Mouse (Mus musculus) G1E (cell line): ENCODE results near the gene Dync1h1. TPM values are rescaled to one million over a fixed set of nuclear protein-coding genes. Genes with fewer than 3 reads are reported as not detected.

Source experiments
- ATAC-seq: 2 replicates; pipeline ENCODE4 v1.8.0; 2016; ENCODE audit warnings: mild to moderate bottlenecking; ENCODE audit not compliant: insufficient number of reproducible peaks, poor library complexity, low FRiP score, severe bottlenecking; ENCODE audit errors: extremely low read depth
- DNase-seq: peaks from one replicate; pipeline ENCODE4 v3.0.0; 2012; ENCODE audit warnings: low spot score
- H3K27me3 ChIP-seq: 2 replicates; pipeline ENCODE4 v1.6.1; 2012; ENCODE audit warnings: mild to moderate bottlenecking, low read length, inconsistent platforms; ENCODE audit not compliant: insufficient read depth
- H3K36me3 ChIP-seq: replicated peaks from 2 replicates; pipeline ENCODE3; 2012; ENCODE audit warnings: mild to moderate bottlenecking, inconsistent platforms
- H3K4me1 ChIP-seq: 2 replicates; pipeline ENCODE4 v1.6.1; 2012; ENCODE audit warnings: low read depth, low read length, inconsistent platforms, mixed read lengths; ENCODE audit not compliant: insufficient read depth
- H3K4me3 ChIP-seq: 2 replicates; pipeline ENCODE4 v1.5.1; 2012; ENCODE audit warnings: low read depth, mild to moderate bottlenecking, inconsistent platforms, low read length, moderate library complexity, mixed read lengths
- H3K9me3 ChIP-seq: replicated peaks from 2 replicates; pipeline ENCODE4 v1.6.1; 2012; ENCODE audit warnings: inconsistent platforms
- CTCF ChIP-seq: IDR thresholded peaks from 2 replicates; pipeline ENCODE4 v1.5.1; 2012; ENCODE audit warnings: low read depth, low read length, inconsistent platforms, mixed read lengths
- GATA1 ChIP-seq: IDR thresholded peaks from 2 replicates; pipeline ENCODE4 v1.6.1; 2012; ENCODE audit warnings: borderline replicate concordance, low read length, inconsistent platforms, mixed read lengths
- GATA2 ChIP-seq: IDR thresholded peaks from 2 replicates; pipeline ENCODE4 v1.6.1; 2012; ENCODE audit warnings: low read depth, low read length, inconsistent platforms, borderline replicate concordance
- POLR2AphosphoS5 ChIP-seq: IDR thresholded peaks from 2 replicates; pipeline ENCODE4 v1.6.1; 2012; ENCODE audit warnings: low read depth, low read length, inconsistent platforms; ENCODE audit not compliant: insufficient replicate concordance
- TAL1 ChIP-seq: conservative IDR thresholded peaks from 2 replicates; pipeline ENCODE4 v1.6.1; 2012; ENCODE audit warnings: low read depth, low read length, inconsistent platforms, mixed read lengths
- polyA plus RNA-seq: library from polyadenylated mRNA; stranded (reverse); fragments of >175 nt; gene quantifications from 2 replicates; pipeline ENCODE4 v1.2.3, GENCODE M21; 2012
- total RNA-seq, 2 experiments: library from RNA; stranded (forward) in 1 of 2; stranded (reverse) in 1 of 2; fragments of 200-1000 nt in 1 of 2; fragments of >200 nt in 1 of 2; fragmentation: Nextera tagmentation in 1 of 2; gene quantifications; 2 replicates each; pipeline ENCODE4 v1.2.3; 2014 to 2017

The Dync1h1 gene
- total and polyA plus RNA-seq, 3 experiments = 112 to 344 (median 251) TPM

DNA sequence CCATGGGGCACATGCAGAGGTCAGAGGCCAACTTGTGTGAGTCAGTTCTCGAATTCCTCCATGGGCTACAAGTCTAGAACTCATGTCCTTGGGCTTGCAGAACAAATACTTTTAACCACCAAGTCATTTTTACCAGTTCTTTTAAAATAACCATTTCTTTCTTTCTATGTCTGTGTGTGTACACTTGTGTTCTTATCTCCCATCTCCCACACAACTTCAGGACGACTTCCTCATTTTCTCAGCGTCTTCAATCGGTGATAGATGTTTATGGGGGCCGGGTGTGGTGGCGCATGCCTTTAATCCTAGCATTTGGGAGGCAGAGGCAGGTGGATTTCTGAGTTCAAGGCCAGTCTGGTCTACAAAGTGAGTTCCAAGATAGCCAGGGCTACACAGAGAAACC, 113.0 kb downstream of the Dync1h1 start:
- DNase-seq (no peak), ATAC-seq (peak; percentile 51; the same call in 1 of the 2 replicates)
- H3K36me3 ChIP-seq = no peaks in the 10 kb centered on the region
- H3K4me1 ChIP-seq = peaks cover 25% of the 10 kb centered on the region
- TF ChIP-seq GATA2 (no peak), POLR2AphosphoS5 (no peak), TAL1 (no peak), CTCF (no peak), GATA1 (no peak)
- H3K9me3 ChIP-seq = peaks cover 5% of the 10 kb centered on the region; the same call in 1 of the 2 replicates
- H3K27me3 ChIP-seq = peaks cover 43% of the 10 kb centered on the region
- no peak overlapping the region for H3K4me3 ChIP-seq

DNA sequence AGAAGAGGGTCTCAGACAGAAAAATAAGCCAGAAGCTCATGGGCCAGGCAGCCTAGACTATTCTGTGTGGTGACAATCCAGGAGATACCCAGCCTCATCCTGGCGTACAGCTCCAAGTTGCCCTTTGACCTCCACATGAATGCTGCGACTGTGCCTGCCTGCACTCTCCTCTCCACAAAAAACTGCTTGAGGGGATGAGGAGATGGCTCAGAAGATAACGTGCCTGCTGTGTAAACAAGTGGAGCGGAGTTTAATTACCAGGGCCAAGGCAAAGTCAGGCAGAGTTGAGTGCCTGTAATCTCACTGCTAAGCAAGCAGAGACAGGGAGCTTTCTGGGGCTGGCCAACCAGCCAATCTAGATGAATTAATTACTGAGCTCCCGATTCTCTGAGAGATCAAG, 114.8 kb downstream of the Dync1h1 start:
- Histone ChIP-seq H3K36me3 (no peaks in the 10 kb centered on the region), H3K9me3 (peaks cover 5% of the 10 kb centered on the region; the same call in 1 of the 2 replicates), H3K4me3 (no peak overlapping the region), H3K4me1 (peaks cover 22% of the 10 kb centered on the region), H3K27me3 (peaks cover 39% of the 10 kb centered on the region)
- ATAC-seq = peak; percentile 28; the same call in 1 of the 2 replicates
- DNase-seq = no peak
- TF ChIP-seq CTCF (no peak), GATA2 (no peak), TAL1 (no peak), POLR2AphosphoS5 (no peak), GATA1 (no peak)

Other genes with a start within 250 kb of the Dync1h1 start
- gene Ppp2r5c, start 154.3 kb upstream of the Dync1h1 start, total RNA-seq (2014; fragmentation: Nextera tagmentation) = 174 and 192 TPM in 2 replicates
- gene Ppp2r5c, start 154.3 kb upstream of the Dync1h1 start, total RNA-seq (2017) = 262 and 282 TPM in 2 replicates
- 24.6 and 30.6 TPM in 2 replicates for gene Ppp2r5c, start 154.3 kb upstream of the Dync1h1 start, polyA plus RNA-seq
- gene 1700001K19Rik, start 81.2 kb downstream of the Dync1h1 start, total RNA-seq (2014; fragmentation: Nextera tagmentation) = not detected in 2 replicates
- gene 1700001K19Rik, start 81.2 kb downstream of the Dync1h1 start, total RNA-seq (2017) = 0.17 TPM in 1 of 2 replicates, not detected in the other
- not detected in 2 replicates for gene 1700001K19Rik, start 81.2 kb downstream of the Dync1h1 start, polyA plus RNA-seq
- 1,636 and 2,110 TPM in 2 replicates for gene Hsp90aa1, start 101.3 kb downstream of the Dync1h1 start, total RNA-seq (2014; fragmentation: Nextera tagmentation)
- 2,016 and 2,418 TPM in 2 replicates for gene Hsp90aa1, start 101.3 kb downstream of the Dync1h1 start, total RNA-seq (2017)
- 197 and 458 TPM in 2 replicates for gene Hsp90aa1, start 101.3 kb downstream of the Dync1h1 start, polyA plus RNA-seq
- 28.5 and 36.9 TPM in 2 replicates for gene Wdr20, start 136.5 kb downstream of the Dync1h1 start, total RNA-seq (2014; fragmentation: Nextera tagmentation)
- 47.1 and 47.7 TPM in 2 replicates for gene Wdr20, start 136.5 kb downstream of the Dync1h1 start, total RNA-seq (2017)
- gene Wdr20, start 136.5 kb downstream of the Dync1h1 start, polyA plus RNA-seq = 8.1 and 16.4 TPM in 2 replicates
- gene Mok, start 239.5 kb downstream of the Dync1h1 start, total RNA-seq (2014; fragmentation: Nextera tagmentation) = 0.49 and 3.3 TPM in 2 replicates
- gene Mok, start 239.5 kb downstream of the Dync1h1 start, total RNA-seq (2017) = 0.76 and 0.93 TPM in 2 replicates
- gene Mok, start 239.5 kb downstream of the Dync1h1 start, polyA plus RNA-seq = 0.41 and 0.62 TPM in 2 replicates
- gene Zfp839, start 248.8 kb downstream of the Dync1h1 start, total RNA-seq (2014; fragmentation: Nextera tagmentation) = 4.7 and 8.1 TPM in 2 replicates
- 7.9 and 16.0 TPM in 2 replicates for gene Zfp839, start 248.8 kb downstream of the Dync1h1 start, total RNA-seq (2017)
- gene Zfp839, start 248.8 kb downstream of the Dync1h1 start, polyA plus RNA-seq = 7.0 and 8.0 TPM in 2 replicates